Mouse (Mus musculus) liver, embryonic 11.5 days (tissue): ENCODE data around the gene Fndc5. TPM values are rescaled to one million over a fixed set of nuclear protein-coding genes. Genes with fewer than 3 reads are reported as not detected.

Experiments
- ATAC-seq: fragments of 200-750 bp; cut with Nextera tagmentation; replicated peaks from 2 replicates; pipeline ENCODE4 v1.8.0; 2017; ENCODE audit warnings: moderate number of reproducible peaks, mild to moderate bottlenecking, moderate TSS enrichment, moderate library complexity; ENCODE audit not compliant: low FRiP score
- DNase-seq: peaks from one replicate; pipeline ENCODE4 v3.0.0-alpha.2; 2017; ENCODE audit warnings: low spot score
- H3K27ac ChIP-seq: fragments of 300-500 bp; sonication (generic); 2 replicates; pipeline ENCODE4 v1.5.1; 2014; ENCODE audit warnings: mild to moderate bottlenecking, low read depth, low read length, control low read depth
- H3K27me3 ChIP-seq: fragments of 300-500 bp; sonication (generic); replicated peaks from 2 replicates; pipeline ENCODE4 v1.6.1; 2014; ENCODE audit warnings: low read length, mixed read lengths; ENCODE audit not compliant: control insufficient read depth, insufficient read depth
- H3K36me3 ChIP-seq: fragments of 300-500 bp; sonication (generic); 2 replicates; pipeline ENCODE4 v1.6.1; 2014; ENCODE audit warnings: mild to moderate bottlenecking, low read length, moderate library complexity, mixed read lengths; ENCODE audit not compliant: control insufficient read depth, insufficient read depth
- H3K4me1 ChIP-seq: fragments of 300-500 bp; sonication (generic); replicated peaks from 2 replicates; pipeline ENCODE4 v1.6.1; 2014; ENCODE audit warnings: low read length, mixed read lengths; ENCODE audit not compliant: control insufficient read depth, insufficient read depth
- H3K4me2 ChIP-seq: fragments of 300-500 bp; sonication (generic); 2 replicates; pipeline ENCODE4 v1.6.1; 2014; ENCODE audit warnings: mild to moderate bottlenecking, control low read depth, moderate library complexity
- H3K4me3 ChIP-seq: fragments of 300-500 bp; sonication (generic); 2 replicates; pipeline ENCODE4 v1.5.1; 2014; ENCODE audit warnings: low read depth, low read length, control low read depth
- H3K9ac ChIP-seq: fragments of 300-500 bp; sonication (generic); 2 replicates; pipeline ENCODE4 v1.6.1; 2014; ENCODE audit warnings: low read depth, low read length, control low read depth
- H3K9me3 ChIP-seq: fragments of 300-500 bp; sonication (generic); 2 replicates; pipeline ENCODE4 v1.6.1; 2016; ENCODE audit warnings: low read length, inconsistent platforms, mixed read lengths; ENCODE audit not compliant: control insufficient read depth
- WGBS: fragments of 180-500 bp; shearing (Covaris S2); extraction: QIAGEN DNeasy Blood & Tissue Kit; methylation state at CpG from one replicate; pipeline ENCODE4 v1.1.7; 2014; 5-methylcytosine and 5-hydroxymethylcytosine counted together
- polyA plus RNA-seq: library from polyadenylated mRNA; unstranded; fragments of >200 nt; fragmentation: Nextera tagmentation; extraction: Ambion mirVana; gene quantifications from 2 replicates; pipeline ENCODE4 v1.2.1, GENCODE M21; 2014

The Fndc5 gene
- 1.8 and 2.0 TPM in 2 replicates for polyA plus RNA-seq

DNA sequence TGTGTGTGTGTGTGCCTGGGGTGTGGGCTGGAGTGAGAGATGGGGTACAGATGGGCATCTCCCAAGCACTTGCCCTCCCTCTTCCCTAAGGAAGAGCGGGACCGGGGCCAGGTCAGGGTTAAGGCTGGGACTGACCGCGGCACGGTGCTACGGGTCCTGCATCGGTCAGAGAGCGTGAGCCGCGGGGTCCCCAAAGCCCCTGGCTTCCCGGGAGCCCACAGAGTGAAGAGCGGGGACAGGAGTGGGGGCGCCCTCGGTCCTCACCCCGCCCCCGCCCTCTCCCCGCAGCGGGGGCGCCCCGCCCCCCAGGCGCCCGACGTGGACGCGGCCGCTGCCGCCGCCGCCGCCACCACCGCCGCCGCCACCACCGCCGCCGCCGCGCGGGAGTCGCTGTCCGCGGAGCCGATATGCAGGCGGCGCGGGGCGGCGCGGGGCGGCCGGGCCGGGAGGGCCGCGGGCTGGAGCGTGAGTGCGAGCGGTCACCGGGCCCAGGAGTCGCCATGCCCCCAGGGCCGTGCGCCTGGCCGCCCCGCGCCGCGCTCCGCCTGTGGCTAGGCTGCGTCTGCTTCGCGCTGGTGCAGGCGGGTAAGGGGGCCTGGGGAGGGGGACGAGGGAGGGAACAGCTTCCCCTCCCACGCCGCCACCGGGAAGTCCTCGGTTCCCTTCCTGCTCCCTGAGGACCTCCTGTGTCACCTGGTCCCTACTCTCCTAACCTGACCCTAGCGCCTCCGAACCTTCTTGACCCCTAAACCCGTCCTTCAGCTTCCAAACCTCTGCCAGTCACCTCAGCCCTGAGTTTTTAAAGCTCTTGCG, at the start of gene Fndc5:
TSS of gene Fndc5 (plus strand) at position 421 of the 813 bp plus-strand sequence.
- peak within 1 kb of the TSS; percentile 59 for H3K4me3 ChIP-seq
- peak within 1 kb of the TSS; percentile 83 for H3K4me2 ChIP-seq
- H3K9ac ChIP-seq, result peak within 1 kb of the TSS; percentile 55
- H3K4me1 ChIP-seq, result peaks cover 42% of the 10 kb centered on the region
- no peak within 1 kb of the TSS for H3K27ac ChIP-seq
- DNase-seq, result no peak
- no peaks in the 10 kb centered on the region for H3K36me3 ChIP-seq
- peaks cover 39% of the 10 kb centered on the region for H3K27me3 ChIP-seq
- no peak for ATAC-seq
- 2% methylated on average over 57 of the region's 80 CpGs for WGBS
- no peaks in the 10 kb centered on the region for H3K9me3 ChIP-seq

DNA sequence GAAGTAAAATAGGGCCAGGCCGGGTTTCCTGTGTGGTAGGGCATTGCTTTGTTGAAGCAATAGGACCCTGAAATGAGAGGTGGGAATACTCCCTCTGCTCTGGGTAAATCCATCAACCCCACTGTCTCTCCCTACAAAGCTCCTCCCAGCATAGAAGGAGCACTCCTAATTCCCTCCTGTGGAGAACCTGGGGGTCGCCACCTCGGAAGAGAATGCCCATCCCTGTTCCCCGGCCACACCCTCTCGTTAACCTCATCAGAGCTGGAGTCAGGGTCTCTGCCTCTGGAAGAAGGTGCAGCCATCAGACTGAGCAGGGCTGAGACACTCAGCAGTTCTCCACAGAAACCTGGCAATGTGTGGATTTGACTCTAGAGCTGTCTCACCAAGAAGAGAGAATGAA, 48.9 kb upstream of the Fndc5 start:
- Histone ChIP-seq H3K27me3 (no peaks in the 10 kb centered on the region), H3K4me2 (no peak overlapping the region), H3K9ac (no peak overlapping the region), H3K36me3 (peaks cover 5% of the 10 kb centered on the region; the same call in 1 of the 2 replicates), H3K4me3 (no peak overlapping the region), H3K9me3 (no peaks in the 10 kb centered on the region), H3K27ac (no peak overlapping the region), H3K4me1 (no peaks in the 10 kb centered on the region)
- ATAC-seq, result no peak
- DNase-seq, result no peak
- 52% methylated on average over 5 of the region's 5 CpGs for WGBS

DNA sequence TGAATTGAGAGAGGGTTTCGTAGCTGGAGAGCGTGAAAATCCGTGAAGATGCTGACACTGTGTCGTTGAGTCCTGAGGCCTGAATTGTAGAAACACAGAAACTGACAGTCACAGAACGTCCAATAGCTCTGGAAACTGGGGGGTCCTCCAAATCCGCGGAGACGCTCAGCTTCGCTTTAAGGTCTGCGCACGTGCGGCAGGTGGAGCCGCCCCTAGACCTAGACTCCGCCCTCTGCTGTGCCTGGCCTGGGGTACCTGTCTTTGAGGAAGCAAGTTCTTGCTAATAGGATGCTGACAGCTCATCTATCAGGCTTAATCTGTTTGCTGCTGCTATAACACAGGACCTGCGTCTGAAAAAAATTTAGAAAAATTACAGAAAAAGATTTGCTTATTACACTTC, 41.5 kb upstream of the Fndc5 start:
- H3K27me3 ChIP-seq, result peaks cover 10% of the 10 kb centered on the region
- no peak for ATAC-seq
- no peak overlapping the region for H3K4me3 ChIP-seq
- no peaks in the 10 kb centered on the region for H3K4me1 ChIP-seq
- 26% methylated on average over 15 of the region's 15 CpGs for WGBS
- no peak for DNase-seq
- H3K36me3 ChIP-seq, result no peaks in the 10 kb centered on the region
- no peaks in the 10 kb centered on the region for H3K9me3 ChIP-seq
- H3K27ac ChIP-seq, result no peak overlapping the region
- no peak overlapping the region for H3K9ac ChIP-seq
- H3K4me2 ChIP-seq, result no peak overlapping the region

DNA sequence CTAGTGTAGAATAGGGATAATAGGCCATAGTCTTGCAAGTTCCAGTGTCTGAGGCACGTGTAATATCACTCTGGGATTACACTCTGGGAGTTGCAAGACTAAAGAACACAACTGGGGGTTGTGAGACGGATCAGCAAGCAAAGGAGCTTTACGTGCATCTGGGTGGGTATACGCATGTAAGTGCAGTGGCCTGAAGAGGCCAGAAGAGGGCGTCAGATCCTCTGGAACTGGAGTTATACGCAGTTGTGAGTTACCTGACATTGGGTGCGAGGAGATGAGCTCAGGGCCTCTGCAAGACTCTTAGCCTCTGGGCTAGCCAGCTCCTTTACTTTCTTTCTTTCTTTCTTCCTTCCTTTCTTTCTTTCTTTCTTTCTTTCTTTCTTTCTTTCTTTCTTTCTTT, 39.8 kb upstream of the Fndc5 start:
- Histone ChIP-seq H3K4me3 (no peak overlapping the region), H3K9me3 (no peaks in the 10 kb centered on the region), H3K4me2 (no peak overlapping the region), H3K36me3 (no peaks in the 10 kb centered on the region), H3K9ac (no peak overlapping the region), H3K4me1 (no peaks in the 10 kb centered on the region), H3K27me3 (peaks cover 10% of the 10 kb centered on the region), H3K27ac (no peak overlapping the region)
- DNase-seq (no peak), ATAC-seq (no peak)
- 65% methylated on average over 7 of the region's 7 CpGs for WGBS

DNA sequence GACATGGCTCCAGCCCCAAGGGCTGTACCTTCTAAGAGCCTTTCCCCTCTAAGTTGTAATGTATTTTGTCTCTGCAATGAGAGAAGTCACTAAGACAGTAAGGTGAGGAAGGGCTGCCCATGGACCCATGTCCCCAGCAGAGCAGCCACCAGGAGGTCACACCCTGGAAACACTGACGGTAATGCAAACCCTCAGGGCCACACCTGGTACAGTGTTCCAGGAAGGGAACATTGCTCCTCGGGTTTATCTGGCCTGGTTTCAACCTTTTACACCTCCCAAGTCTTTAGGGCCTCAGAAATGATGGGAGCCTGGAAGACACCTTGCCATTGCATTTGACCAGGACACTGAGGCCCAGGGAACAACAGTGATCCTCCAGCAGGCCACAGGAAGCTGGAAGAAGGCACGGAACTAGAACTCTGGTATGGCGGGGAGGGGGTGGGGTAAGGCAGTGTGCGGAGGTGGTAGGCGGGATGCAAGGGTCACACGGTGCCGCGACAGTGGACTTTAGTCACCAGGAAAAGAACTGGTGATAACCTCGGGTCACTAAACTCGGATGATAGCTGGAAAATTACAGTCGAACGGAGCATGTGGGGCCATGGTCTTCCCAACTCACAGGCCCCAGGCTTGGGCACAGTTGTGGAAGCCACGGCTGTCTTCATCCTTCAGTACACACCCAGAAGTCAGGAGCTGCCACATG, 34.5 kb upstream of the Fndc5 start:
- Histone ChIP-seq H3K9me3 (no peaks in the 10 kb centered on the region), H3K36me3 (no peaks in the 10 kb centered on the region), H3K4me1 (peaks cover 3% of the 10 kb centered on the region), H3K9ac (no peak overlapping the region), H3K27ac (no peak overlapping the region), H3K4me3 (no peak overlapping the region), H3K4me2 (no peak overlapping the region), H3K27me3 (peaks cover 33% of the 10 kb centered on the region)
- DNase-seq (no peak), ATAC-seq (no peak)
- WGBS, result 52% methylated on average over 14 of the region's 14 CpGs

DNA sequence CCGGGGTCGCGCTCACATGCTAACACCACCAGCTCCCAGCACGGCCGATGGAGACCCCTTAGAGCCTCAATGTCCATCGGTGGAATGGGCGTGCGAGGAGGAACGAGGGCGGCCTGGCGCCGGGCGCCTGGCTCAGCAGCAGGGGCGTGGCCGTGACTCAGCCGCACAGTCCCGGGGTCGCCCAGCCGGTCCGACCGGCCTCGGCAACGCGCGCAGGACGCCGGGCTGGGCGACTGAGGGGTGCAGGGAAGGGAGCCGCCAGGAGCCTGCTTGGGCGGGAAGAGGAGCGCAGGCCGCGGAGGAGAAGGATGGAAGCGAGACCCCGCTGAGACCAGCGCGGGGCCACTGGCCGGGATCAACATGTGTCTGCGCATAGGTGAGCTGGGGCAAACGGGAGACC, 31.4 kb upstream of the Fndc5 start, which contains the start of gene Tmem54:
TSS of gene Tmem54 (plus strand) at position 193 of the 400 bp plus-strand sequence.
- Histone ChIP-seq H3K4me3 (peak within 1 kb of the TSS; percentile 30), H3K27me3 (peaks cover 41% of the 10 kb centered on the region), H3K9ac (0 out of 2 replicates have a peak within 1 kb of the TSS, but pooled peaks have one; percentile 31), H3K4me2 (peak within 1 kb of the TSS; percentile 61), H3K36me3 (no peaks in the 10 kb centered on the region), H3K27ac (no peak within 1 kb of the TSS), H3K4me1 (peaks cover 3% of the 10 kb centered on the region), H3K9me3 (no peaks in the 10 kb centered on the region)
- no peak for ATAC-seq
- no peak for DNase-seq
- 3% methylated on average over 35 of the region's 40 CpGs for WGBS

DNA sequence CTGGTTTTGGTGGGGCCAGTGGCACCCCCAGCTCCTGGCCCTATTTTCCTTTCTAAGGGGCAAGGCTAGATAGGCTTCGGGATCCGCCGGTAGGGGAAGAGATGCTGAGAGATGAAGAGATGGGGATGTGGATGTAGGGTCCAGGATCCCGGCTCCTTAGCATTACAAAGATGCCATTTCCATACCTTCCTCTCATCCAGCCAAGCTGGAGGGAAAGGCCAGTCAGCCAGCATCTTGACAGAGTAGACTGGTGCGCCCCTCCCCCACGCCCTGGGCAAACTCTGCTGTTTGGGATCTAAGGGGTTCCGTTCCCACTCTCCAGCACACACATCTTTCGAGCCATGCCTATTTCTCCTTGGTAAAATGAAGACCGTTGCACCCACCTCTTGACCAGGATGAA, 30.7 kb upstream of the Fndc5 start:
- Histone ChIP-seq H3K27me3 (peaks cover 41% of the 10 kb centered on the region), H3K4me2 (no peak overlapping the region), H3K27ac (no peak overlapping the region), H3K9ac (no peak overlapping the region), H3K36me3 (no peaks in the 10 kb centered on the region), H3K9me3 (no peaks in the 10 kb centered on the region), H3K4me1 (peaks cover 3% of the 10 kb centered on the region), H3K4me3 (no peak overlapping the region)
- no peak for ATAC-seq
- no peak for DNase-seq
- 21% methylated on average over 9 of the region's 9 CpGs for WGBS

DNA sequence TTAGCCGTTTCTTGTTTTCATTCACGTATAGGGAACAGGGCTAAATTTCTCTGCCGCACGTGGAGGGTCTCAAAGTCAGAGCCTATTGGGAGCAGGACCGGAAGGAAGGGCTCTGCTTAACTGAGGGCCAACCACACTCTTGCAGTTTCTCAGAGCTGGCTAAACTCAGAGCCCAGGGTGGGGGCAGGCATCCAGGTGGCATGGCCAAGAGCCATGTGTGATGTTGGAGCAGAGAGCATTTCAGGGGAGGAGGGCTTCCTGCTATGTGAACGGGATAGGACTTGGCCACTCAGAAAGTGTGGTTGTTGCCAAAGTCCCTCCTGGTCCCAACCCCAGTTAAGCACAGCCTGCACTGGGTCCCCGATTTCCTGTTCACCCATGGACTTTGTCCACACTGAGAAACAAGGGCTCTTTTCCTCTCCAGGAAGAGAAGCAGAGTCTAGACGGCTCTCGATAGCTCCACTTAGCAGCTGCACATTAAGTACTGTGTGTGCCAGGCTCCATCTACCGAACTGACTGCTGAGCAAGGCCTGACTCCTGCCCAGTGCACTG, 29.4 kb upstream of the Fndc5 start:
- DNase-seq, result no peak
- peaks cover 3% of the 10 kb centered on the region for H3K4me1 ChIP-seq
- no peak overlapping the region for H3K9ac ChIP-seq
- 70% methylated on average over 10 of the region's 10 CpGs for WGBS
- no peak overlapping the region for H3K27ac ChIP-seq
- H3K9me3 ChIP-seq, result no peaks in the 10 kb centered on the region
- no peak overlapping the region for H3K4me2 ChIP-seq
- no peak overlapping the region for H3K4me3 ChIP-seq
- no peak for ATAC-seq
- no peaks in the 10 kb centered on the region for H3K36me3 ChIP-seq
- peaks cover 41% of the 10 kb centered on the region for H3K27me3 ChIP-seq
